Mouse (Mus musculus) activated CD4-positive, CD25-positive, alpha-beta regulatory T cell, adult 9 weeks (primary cell): ENCODE results near the gene Sec14l4. TPM values are rescaled to one million over a fixed set of nuclear protein-coding genes. Genes with fewer than 3 reads are reported as not detected.

Experiments
- polyA plus RNA-seq: library from polyadenylated mRNA; unstranded; fragments of 100-300 nt; shearing (Covaris generic); gene quantifications from one replicate; pipeline ENCODE4 v1.2.1, GENCODE M21; 2017

Gene Sec14l4
- polyA plus RNA-seq: not detected

DNA sequence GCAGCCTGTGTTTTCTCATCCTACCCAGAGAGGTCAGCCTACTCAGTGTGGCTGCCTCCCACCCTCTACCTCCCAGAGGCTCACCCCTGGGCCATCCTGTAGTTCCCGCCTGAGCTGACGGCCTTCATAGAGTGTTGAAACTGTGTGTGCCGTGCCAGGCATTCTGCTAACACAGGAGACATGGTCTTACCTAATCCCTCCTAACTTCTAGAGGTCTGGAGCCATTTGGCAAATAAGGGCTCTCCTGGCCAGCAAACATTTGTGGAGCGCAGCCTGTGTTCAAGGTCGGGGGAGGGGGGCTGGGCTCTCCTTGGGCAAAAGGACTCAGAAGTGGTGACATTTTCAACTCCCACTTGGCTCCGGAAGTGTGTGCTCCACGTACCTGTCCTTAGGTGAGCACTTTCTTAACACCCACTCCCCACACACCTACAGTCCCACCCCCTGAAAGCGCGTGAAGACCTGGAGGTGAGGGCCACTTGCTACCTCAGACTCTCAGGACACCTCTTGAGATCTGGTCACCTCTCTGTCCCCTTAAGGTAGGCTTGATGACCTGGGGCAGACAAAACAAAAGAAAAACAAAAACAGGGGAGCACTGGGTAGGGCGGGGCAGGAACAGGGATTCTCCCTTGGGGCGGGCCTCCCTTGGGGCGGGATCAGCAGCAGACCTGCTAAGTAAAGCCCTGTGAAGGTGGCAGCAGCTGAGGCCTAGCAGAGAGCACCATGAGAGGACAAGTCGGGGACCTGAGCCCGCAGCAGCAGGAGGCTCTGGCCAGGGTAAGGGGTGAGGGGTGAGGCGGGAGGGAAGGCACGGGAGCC is at the start of gene Sec14l4:
Gene Sec14l4, plus strand, starts transcription at position 337 of the 816 bp plus-strand sequence.

DNA sequence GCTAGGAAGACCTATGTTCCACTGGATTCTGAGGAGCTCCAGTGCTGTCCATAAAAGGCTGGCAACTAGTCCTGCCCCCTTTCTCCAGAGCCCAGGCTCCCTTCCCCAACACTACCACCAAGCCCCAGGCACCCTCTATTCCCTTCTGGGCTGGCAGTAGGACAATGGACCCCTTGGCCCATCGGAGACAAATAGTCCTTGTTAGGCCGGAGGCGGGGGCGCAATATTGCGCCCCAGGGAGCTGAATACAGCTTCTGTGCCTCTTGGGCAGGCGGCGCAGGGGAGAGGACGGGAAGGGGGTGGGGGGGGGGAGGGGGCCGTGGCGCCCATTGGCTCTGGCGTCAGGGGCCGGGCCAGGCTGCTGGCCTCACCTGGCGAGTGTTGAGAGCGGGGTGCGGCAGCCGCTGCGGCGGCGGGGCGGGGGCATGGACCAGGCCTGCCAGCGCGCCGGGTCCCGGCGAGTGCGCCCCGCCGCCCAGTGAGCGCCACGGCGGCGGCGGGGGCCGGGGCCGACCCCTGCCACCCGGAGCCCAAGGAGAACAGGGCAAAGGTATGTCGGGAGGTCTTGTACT is 47.9 kb upstream of the Sec14l4 start, which contains the start of gene Gal3st1:
Gene Gal3st1, plus strand, starts transcription at position 346 of the 572 bp plus-strand sequence.

DNA sequence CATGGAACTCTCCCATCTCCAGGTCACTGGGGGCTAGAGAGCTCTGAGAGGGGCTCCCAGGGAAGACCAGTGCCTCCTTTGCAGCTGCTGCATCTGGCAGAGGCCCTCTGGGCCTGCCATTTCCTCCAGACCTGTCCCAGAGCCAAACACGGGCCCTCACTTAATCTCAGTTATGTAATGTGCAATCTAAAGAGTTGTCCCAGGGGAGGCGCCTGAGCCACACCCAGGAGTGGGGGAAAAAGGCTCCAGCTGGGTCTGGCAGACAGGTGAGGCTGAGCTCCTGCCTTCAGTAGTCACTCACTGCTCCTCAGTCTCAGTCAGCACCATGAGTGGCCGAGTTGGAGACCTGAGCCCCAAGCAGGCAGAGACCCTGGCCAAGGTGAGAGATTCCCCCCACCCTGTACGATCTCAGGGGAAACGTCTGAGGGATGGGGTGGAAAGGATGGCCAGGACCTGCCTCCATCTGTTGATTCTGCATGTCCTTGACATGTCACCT is 33.4 kb downstream of the Sec14l4 start, which contains the start of gene Sec14l3:
Gene Sec14l3, plus strand, starts transcription at position 215 of the 496 bp plus-strand sequence.

DNA sequence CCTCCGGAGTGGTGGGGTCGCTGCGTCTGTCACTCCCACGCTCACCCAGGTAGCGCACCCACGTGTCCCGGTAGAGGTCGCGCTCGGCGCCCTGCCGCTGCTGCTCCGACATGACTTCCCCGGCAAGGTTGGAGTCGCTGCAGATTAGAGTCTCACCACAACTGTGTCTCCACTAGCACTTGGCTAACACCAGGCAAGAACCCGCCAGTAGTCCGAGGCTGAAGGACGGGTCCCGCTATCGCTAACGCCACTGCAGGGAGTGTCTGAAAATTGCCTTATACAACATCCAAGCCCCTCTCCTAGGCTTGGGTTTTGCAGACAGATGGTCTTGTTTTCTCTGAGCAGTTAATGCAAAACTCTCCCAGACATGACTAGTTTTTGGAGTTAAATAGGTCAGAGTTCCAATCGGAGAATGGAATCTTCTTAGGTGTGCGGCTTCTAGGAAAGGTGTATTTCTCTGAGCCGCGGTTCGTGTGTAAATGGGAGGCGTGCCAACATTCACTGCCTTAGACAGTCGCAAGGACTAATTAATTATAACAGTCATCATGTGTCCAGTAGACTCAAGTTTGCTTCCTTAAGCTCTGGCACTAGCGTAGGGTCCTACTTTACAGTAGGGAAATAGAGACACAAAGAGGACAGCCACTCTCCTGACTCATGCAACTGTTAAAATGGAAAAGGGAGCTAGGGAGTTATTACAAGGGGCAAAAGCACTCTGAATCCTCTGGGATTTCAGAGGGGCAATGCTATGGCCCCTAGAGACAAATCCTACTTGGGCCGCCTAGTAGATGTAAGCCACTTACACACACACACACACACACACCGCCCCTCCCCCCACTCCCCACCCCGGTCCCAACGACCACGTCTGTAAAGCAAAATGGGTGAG is 64.2 kb downstream of the Sec14l4 start, which contains the start of gene Mtfp1:
Gene Mtfp1, minus strand, starts transcription at position 275 of the 883 bp plus-strand sequence.

Other genes starting within 250 kb of the Sec14l4 start
- gene Osbp2, start 167.6 kb upstream of the Sec14l4 start, polyA plus RNA-seq: not detected
- not detected for gene 4921536K21Rik, start 136.4 kb upstream of the Sec14l4 start, polyA plus RNA-seq
- 0.27 TPM for gene Dusp18, start 136.2 kb upstream of the Sec14l4 start, polyA plus RNA-seq
- 2.8 TPM for gene Slc35e4, start 116.8 kb upstream of the Sec14l4 start, polyA plus RNA-seq
- 35.5 TPM for gene Tcn2, start 99.3 kb upstream of the Sec14l4 start, polyA plus RNA-seq
- gene Pes1, start 67.5 kb upstream of the Sec14l4 start, polyA plus RNA-seq: 88.8 TPM
- gene 4930556J24Rik, start 54.7 kb upstream of the Sec14l4 start, polyA plus RNA-seq: not detected
- gene Gal3st1, start 47.8 kb upstream of the Sec14l4 start, polyA plus RNA-seq: 0.45 TPM
- not detected for gene Sec14l3, start 33.4 kb downstream of the Sec14l4 start, polyA plus RNA-seq
- gene Mtfp1, start 64.0 kb downstream of the Sec14l4 start, polyA plus RNA-seq: 3.2 TPM
- gene Sec14l2, start 92.0 kb downstream of the Sec14l4 start, polyA plus RNA-seq: 1.5 TPM
- 17.0 TPM for gene Rnf215, start 103.7 kb downstream of the Sec14l4 start, polyA plus RNA-seq
- gene Ccdc157, start 128.8 kb downstream of the Sec14l4 start, polyA plus RNA-seq: 7.1 TPM
- gene Sf3a1, start 128.9 kb downstream of the Sec14l4 start, polyA plus RNA-seq: 102 TPM
- gene Tbc1d10a, start 155.3 kb downstream of the Sec14l4 start, polyA plus RNA-seq: 40.4 TPM
- 45.9 TPM for gene Castor1, start 186.8 kb downstream of the Sec14l4 start, polyA plus RNA-seq
- gene Osm, start 205.0 kb downstream of the Sec14l4 start, polyA plus RNA-seq: 30.1 TPM
- gene Lif, start 226.1 kb downstream of the Sec14l4 start, polyA plus RNA-seq: 4.2 TPM